Mouse (Mus musculus) stomach, postnatal 0 days (tissue): ENCODE results near the gene Hivep2. TPM values are rescaled to one million over a fixed set of nuclear protein-coding genes. Genes with fewer than 3 reads are reported as not detected.

Experiments
- ATAC-seq: fragments of 200-750 bp; cut with Nextera tagmentation; 2 replicates; pipeline ENCODE4 v1.8.0; 2017; ENCODE audit not compliant: low FRiP score, low TSS enrichment
- DNase-seq: peaks from one replicate; pipeline ENCODE4 v3.0.0-alpha.2; 2016; ENCODE audit warnings: low spot score
- H3K27ac ChIP-seq: fragments of 300-500 bp; sonication (generic); replicated peaks from 2 replicates; pipeline ENCODE4 v1.5.1; 2014; ENCODE audit warnings: mild to moderate bottlenecking, control low read depth
- H3K27me3 ChIP-seq: fragments of 300-500 bp; sonication (generic); 2 replicates; pipeline ENCODE4 v1.6.1; 2014; ENCODE audit warnings: low read length; ENCODE audit not compliant: control insufficient read depth, insufficient read depth
- H3K36me3 ChIP-seq: fragments of 300-500 bp; sonication (generic); 2 replicates; pipeline ENCODE4 v1.6.1; 2014; ENCODE audit warnings: low read length, mixed read lengths; ENCODE audit not compliant: control insufficient read depth, insufficient read depth
- H3K4me1 ChIP-seq: fragments of 300-500 bp; sonication (generic); replicated peaks from 2 replicates; pipeline ENCODE4 v1.6.1; 2014; ENCODE audit warnings: antibody characterized with exemption; ENCODE audit not compliant: control insufficient read depth, insufficient read depth
- H3K4me2 ChIP-seq: fragments of 300-500 bp; sonication (generic); replicated peaks from 2 replicates; pipeline ENCODE4 v1.6.1; 2014; ENCODE audit warnings: low read depth, mild to moderate bottlenecking, control low read depth, moderate library complexity
- H3K4me3 ChIP-seq: fragments of 300-500 bp; sonication (generic); 2 replicates; pipeline ENCODE4 v1.5.1; 2014; ENCODE audit warnings: low read depth, low read length, control low read depth
- H3K9ac ChIP-seq: fragments of 300-500 bp; sonication (generic); 2 replicates; pipeline ENCODE4 v1.6.1; 2014; ENCODE audit warnings: mild to moderate bottlenecking, low read length, control low read depth, mixed read lengths
- H3K9me3 ChIP-seq: fragments of 300-500 bp; sonication (generic); 2 replicates; pipeline ENCODE4 v1.6.1; 2016; ENCODE audit warnings: low read length; ENCODE audit not compliant: control insufficient read depth
- CTCF ChIP-seq: IDR thresholded peaks from 2 replicates; pipeline ENCODE4 v1.5.1; 2016; ENCODE audit warnings: antibody characterized with exemption, low read depth, mild to moderate bottlenecking, moderate library complexity
- EP300 ChIP-seq: optimal IDR thresholded peaks from 2 replicates; pipeline ENCODE3; 2016; ENCODE audit warnings: antibody characterized with exemption
- WGBS: fragments of 180-500 bp; shearing (Covaris S2); extraction: QIAGEN DNeasy Blood & Tissue Kit; methylation state at CpG from one replicate; pipeline ENCODE4 v1.1.7; 2014; 5-methylcytosine and 5-hydroxymethylcytosine counted together
- polyA plus RNA-seq: library from polyadenylated mRNA; unstranded; fragments of >200 nt; fragmentation: Nextera tagmentation; extraction: Ambion mirVana; gene quantifications from 2 replicates; pipeline ENCODE4 v1.2.1, GENCODE M21; 2015

Hivep2 gene
- polyA plus RNA-seq, 1 experiment from 2014 or later, result 3.1 TPM

- Histone ChIP-seq H3K9me3 (no peaks in the 10 kb centered on the region), H3K27ac (no peak overlapping the region), H3K9ac (no peak overlapping the region), H3K27me3 (no peaks in the 10 kb centered on the region), H3K4me3 (no peak overlapping the region), H3K36me3 (no peaks in the 10 kb centered on the region), H3K4me1 (no peaks in the 10 kb centered on the region), H3K4me2 (no peak overlapping the region)
- DNase-seq, result no peak
- ATAC-seq, result no peak
- 81% methylated on average over 7 of the region's 7 CpGs for WGBS
- TF ChIP-seq CTCF (no peak), EP300 (no peak)
These were observed 72.2 kb downstream of the Hivep2 start for GRCm38 (mm10) chr10:14037977-14038489.

- Histone ChIP-seq H3K27ac (no peak overlapping the region), H3K27me3 (no peaks in the 10 kb centered on the region), H3K9ac (no peak overlapping the region), H3K4me2 (no peak overlapping the region), H3K9me3 (no peaks in the 10 kb centered on the region), H3K4me1 (no peaks in the 10 kb centered on the region), H3K36me3 (no peaks in the 10 kb centered on the region), H3K4me3 (no peak overlapping the region)
- DNase-seq (no peak), ATAC-seq (no peak)
- TF ChIP-seq EP300 (no peak), CTCF (no peak)
- WGBS, result 81% methylated on average over 9 of the region's 9 CpGs
These were observed 75.0 kb downstream of the Hivep2 start for GRCm38 (mm10) chr10:14040716-14041470.

- Histone ChIP-seq H3K36me3 (no peaks in the 10 kb centered on the region), H3K27ac (no peak overlapping the region), H3K9ac (no peak overlapping the region), H3K9me3 (no peaks in the 10 kb centered on the region), H3K4me2 (no peak overlapping the region), H3K27me3 (no peaks in the 10 kb centered on the region), H3K4me1 (no peaks in the 10 kb centered on the region), H3K4me3 (no peak overlapping the region)
- ATAC-seq (no peak), DNase-seq (no peak)
- 51% methylated on average over 5 of the region's 5 CpGs for WGBS
- TF ChIP-seq EP300, result no peak
- no peak for TF ChIP-seq CTCF
These were observed 75.7 kb downstream of the Hivep2 start for GRCm38 (mm10) chr10:14041606-14042005.

- DNase-seq (no peak), ATAC-seq (no peak)
- H3K4me1 ChIP-seq, result 0 out of 2 replicates have a peak, but pooled peaks cover 3% of the 10 kb centered on the region
These were observed 76.9 kb downstream of the Hivep2 start for GRCm38 (mm10) chr10:14042539-14043348.

GRCm38 (mm10) chr10:14043349-14043710 lies 77.5 kb downstream of the Hivep2 start:
- Histone ChIP-seq H3K4me2 (no peak overlapping the region), H3K9me3 (no peaks in the 10 kb centered on the region), H3K27ac (no peak overlapping the region), H3K36me3 (no peaks in the 10 kb centered on the region), H3K4me3 (no peak overlapping the region), H3K4me1 (peaks cover 5% of the 10 kb centered on the region; the same call in 1 of the 2 replicates), H3K27me3 (no peaks in the 10 kb centered on the region), H3K9ac (no peak overlapping the region)
- DNase-seq, result no peak
- TF ChIP-seq EP300 (no peak), CTCF (no peak)
- ATAC-seq, result no peak
- WGBS, result 93% methylated on average over 4 of the region's 4 CpGs

More at GRCm38 (mm10) chr10:14042539-14043348, 76.9 kb downstream of the Hivep2 start:
- TF ChIP-seq CTCF (no peak), EP300 (no peak)
- no peak overlapping the region for H3K4me2 ChIP-seq
- no peaks in the 10 kb centered on the region for H3K36me3 ChIP-seq
- H3K4me3 ChIP-seq, result no peak overlapping the region
- no peaks in the 10 kb centered on the region for H3K27me3 ChIP-seq
- no peak overlapping the region for H3K9ac ChIP-seq
- WGBS, result 83% methylated on average over 12 of the region's 12 CpGs
- H3K9me3 ChIP-seq, result no peaks in the 10 kb centered on the region
- no peak overlapping the region for H3K27ac ChIP-seq
